Mouse (Mus musculus) yolk sac, embryonic 10.5 days (tissue): ENCODE data around the gene Wdr25.

Experiments
- DNase-seq: peaks from one replicate; pipeline ENCODE4 v3.0.0-alpha.2; 2017; ENCODE audit warnings: low spot score

Wdr25 gene

DNA sequence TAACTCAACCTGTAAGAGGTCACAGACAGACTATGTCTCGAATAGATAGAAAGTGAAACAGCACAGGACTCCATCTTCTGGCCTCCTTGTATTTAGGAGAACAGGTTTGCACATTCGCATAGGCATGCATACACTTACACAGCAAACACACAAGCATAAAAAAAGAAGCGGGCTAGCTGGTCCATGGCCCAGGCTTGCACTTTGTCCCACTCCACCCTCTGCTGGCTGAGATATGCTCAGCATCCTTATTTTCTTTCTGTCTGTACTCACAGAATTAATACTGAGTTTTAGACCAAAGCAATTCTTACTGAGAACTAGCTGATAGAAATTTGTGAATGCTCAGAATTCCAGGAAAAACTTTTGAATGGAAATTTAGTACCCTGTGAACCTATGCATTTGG is 2.6 kb downstream of the Wdr25 start:
- no peak for DNase-seq

DNA sequence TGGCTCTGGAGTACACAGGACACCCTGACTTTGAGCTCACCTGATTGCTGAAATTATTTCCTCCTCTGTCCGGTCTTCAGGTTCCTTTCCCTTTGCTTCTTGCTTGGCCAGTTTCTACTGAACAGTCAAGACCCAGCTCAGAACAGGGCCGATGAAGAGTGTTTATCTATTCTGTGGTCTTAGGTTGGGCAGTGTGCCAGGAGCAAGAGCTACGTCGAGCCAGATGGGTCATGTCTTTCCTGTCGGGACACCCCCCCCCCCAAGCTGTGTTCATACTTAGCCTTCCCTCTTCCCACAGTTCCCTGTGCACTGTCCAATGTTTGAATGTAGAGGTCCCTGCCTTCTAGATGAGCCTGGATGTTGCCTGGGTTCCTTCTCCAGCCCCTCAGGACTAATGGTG is 7.9 kb downstream of the Wdr25 start:
- no peak for DNase-seq

DNA sequence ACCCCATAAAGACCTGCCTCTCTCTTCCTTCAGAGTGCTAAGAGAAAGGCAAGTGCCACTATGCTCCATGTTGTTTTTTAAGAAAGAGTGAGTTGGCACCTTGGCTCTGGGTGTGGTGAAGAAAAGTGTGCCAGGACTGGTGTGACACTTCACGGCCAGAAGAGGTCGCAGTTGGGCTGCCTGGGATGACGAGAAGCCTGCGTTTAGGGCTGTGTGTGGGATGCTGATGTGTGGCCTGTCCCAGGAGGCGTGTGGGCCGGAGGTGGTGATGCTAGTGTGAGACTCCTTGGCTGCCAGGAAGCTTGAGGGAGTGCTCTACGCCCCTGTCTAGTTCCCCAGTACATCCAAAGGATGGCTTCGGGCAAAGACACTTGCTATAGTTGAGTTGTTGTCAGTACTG is 9.5 kb downstream of the Wdr25 start:
- peak; percentile 15 for DNase-seq

DNA sequence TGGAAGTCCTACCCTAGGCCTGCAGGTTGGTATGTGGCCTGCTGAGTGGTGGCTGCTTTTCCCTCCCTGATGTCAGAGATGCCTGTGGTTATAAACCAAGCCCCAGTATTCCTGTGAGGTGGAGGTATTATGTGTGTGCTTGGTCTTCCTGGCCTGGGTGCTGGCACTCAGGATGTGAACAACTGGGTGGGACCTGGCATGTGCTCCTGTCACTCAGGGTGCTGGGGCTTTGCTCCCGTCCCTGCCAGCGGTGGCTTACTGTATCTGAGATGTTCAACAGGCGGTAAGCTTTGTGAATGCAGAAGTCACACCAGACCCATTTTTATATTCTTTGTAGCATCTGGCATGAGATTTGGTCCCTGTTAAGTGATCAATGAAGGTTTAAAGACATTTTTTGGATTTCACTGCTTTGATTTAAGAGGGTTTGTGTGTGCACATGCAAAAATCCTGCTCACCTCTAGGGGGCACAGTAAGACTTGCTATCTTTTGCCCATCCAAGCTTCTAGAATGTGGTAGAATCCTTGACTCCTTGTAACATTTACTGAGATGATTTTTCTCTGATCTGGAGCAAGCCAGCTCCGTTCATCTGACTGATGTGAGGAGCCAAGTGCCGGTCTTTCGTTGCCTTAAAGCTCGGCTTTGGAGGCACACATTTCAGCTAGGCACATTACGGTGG is 10.3 kb downstream of the Wdr25 start:
- DNase-seq: no peak

DNA sequence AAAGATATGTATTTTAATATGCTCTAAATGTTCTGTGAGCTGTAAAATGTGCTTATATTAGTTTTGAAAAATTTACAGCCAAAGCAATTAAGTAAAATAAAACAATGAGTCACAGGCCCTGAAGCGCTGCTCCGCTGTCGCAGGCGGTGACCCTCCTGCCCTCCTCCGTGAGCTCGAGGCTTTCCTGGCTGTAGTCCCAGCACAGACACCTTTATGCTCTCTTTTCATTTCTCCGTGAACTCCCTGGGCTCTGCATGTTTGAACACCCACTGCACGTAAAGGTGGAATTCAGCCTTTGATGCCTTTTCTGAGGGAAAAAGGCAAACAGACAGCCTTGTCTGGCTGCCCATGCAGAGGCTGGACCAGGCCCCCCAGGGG is 10.8 kb downstream of the Wdr25 start:
- no peak for DNase-seq

DNA sequence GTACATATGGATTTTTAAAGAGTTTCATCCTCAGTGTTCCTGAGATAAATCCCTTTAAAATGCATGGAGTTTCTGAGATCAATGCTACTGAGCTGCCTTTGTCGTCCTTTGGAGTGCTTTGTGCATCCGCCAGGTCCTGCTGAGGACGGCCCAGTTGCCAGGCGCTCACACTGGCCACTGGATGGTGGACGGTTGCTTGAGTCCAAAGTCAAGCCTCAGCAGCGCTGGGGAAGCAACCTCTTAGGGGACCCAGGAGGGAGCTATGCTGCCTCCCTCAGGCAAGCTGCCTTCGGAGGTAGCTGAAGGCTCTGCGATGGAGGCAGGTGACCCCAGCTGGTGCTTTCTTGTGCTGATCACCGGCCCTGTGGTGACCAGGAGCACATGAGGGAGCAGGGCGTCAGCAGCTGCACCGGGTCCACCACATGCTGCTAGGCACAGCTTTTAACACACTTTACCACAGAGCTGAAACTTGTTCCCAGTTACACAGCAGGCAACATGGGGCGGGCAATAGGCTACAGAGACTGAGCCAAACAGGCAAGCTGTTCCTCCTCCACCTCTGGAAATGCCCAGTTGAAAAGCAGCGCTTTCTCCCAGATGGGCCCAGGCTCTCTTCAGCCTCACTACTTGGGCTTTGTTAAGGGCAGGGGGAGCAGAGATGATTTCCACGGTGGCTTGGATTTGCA is 12.3 kb downstream of the Wdr25 start:
- no peak for DNase-seq

DNA sequence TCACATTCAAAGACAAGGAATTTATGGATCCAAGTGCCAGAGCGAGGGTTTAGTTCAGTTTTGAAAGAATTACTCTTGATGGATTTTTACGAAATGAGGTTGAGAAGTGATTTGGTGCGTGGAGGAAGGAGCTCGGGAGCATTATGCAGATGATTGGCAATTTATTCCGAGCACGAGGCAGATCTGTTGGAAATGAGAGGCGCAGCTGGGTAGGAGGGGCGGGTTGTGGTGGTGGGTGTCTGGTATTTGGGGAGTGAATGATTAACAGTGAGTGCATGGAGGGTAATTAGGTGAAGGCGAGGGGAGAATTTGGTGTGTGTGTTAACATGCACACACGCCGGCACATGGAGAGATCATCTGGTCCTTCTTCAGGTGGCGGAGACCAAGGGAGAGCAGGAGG is 13.0 kb downstream of the Wdr25 start:
- no peak for DNase-seq

DNA sequence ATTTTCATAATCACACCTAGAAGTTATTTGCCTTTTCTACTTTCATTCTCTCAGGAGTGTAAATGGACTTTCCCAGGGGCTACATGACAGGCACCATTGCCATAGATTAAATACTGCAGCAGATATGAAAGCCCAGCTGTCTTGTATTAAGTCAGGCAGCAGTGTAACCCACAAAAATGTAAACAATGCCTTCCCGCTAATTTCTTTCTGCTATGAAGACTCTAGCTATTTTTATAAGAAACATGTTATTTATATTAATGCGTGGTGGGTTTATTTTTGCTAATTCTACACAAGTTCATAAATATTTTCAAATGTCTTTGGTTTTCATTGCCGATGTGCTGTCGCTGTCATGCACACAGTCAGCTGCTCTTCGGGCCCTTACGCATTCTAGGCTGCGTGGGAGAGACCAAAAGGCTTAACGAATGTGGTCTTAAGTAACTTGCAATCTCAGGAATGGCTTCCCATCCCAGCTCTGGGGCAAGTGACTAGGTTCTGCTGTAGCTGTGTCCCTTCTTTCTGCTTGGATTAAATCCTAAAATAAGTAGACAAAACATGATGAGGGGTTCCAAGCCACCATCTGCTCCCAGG is 16.5 kb downstream of the Wdr25 start:
- DNase-seq: no peak

DNA sequence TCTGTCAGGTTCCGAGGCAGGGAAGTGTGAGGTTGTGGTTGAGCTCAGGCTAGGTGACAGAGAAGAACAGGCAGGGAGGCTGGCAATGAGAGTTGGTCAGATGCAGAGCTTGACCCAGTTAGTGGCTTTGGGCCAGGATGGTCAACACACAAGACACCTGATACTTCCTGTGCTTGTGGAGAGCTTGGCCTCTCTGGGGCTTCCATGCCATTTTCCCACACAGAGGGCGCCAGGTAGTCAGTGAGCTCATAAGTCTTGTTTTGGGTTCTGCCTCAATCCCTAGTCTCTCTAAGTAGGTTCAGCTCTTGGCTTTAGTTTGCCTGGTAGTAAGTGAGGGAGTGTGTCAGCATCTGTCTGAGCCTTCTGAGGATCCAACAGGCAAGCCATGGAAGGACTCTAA is 19.0 kb downstream of the Wdr25 start:
- DNase-seq: no peak

DNA sequence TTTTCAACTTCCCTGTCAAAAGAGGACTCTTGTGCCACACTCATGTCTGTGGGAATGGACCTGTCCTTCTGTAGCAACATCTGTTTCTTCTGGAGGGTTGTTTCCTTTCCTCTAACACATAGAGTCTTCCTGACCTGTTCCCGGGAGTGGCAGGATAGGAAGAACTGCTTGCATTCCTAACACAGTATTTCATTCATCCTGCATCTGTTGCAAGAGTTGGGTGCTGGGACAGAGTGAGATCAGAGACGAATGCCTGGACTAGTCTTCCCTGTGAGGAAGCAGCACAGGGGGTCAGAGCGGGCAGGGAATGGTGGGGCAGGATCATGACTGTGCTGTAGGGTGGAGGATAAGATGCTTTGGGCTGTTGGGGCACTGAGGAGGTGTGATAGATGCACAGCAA is 20.8 kb downstream of the Wdr25 start:
- no peak for DNase-seq

DNA sequence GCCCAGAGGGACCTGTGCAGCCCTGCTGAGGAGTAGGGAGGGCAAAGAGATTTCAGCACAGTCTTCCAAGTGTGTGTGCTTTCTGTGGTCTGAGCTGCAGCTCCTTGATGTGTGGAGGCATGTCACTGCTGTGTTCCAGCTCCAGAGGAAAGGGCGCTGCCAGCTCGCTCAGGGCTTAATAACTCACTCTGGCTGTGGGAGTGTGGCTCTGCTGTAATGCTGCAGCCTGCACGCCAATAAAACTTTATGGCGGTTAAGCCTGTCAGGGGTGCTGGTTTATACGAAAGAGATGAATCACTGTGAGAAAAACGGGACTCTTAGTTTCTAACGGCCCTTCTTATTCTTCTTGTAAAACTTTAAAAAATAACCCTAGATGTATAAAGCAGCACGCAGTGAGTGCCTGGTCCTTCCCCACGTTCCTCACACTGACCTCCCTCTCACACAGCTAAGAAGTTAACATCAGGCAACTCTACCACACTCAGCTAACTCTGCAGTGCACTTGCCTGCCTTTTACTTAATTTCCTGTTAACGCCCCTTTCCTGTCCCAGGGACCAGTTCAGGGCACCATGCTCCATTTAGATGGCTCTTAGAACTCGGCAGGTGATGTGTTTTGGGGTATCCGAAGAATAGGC is 21.4 kb downstream of the Wdr25 start:
- no peak for DNase-seq

DNA sequence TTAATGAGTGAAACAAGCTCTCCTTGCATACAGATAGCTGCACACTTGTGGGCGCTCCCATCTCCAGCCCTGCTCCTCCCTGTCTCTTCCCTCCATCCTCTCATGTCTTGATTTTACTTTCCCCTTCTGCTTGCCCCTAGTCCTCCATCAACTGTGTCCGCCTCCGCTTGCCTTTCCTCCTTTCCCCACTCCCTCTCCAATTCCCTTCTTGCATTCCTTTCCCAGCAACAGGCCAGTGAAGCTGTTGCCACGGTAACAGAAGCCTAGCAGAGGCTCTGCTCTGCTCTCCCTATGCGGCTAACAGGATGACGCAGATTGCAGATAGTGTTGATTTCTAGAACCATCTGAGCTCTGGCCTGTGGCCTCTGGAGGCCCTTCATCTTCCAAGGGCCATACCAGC is 22.5 kb downstream of the Wdr25 start:
- DNase-seq: peak; percentile 43

DNA sequence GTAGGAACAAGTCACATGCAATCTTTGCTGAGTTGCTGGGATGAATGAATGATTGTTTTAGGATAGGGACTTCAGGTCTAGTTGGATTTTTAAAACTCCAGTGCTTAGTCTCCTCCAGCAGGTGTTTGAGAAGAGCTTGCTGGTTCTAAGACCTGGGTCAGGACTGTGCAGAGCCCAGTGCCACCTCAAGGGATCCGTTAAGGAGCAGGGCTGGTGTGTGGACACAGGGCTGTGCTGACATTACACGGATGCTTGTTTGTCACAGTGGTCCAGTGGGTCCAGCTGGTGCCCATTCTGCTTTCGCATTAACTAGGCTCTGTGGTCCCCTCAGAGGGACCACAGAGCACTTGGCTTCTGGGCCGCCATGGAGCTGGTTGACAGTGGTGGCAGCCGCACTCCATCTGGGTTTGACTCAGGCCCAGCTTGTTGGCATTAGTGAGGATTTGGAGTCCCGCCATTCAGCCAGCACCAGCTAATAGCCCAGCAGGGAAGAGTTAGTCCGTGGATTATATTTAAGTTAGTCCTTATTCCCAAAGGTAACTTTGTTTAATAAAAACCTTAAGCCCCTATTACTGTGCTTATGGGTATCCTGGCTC is 23.1 kb downstream of the Wdr25 start:
- DNase-seq: no peak

DNA sequence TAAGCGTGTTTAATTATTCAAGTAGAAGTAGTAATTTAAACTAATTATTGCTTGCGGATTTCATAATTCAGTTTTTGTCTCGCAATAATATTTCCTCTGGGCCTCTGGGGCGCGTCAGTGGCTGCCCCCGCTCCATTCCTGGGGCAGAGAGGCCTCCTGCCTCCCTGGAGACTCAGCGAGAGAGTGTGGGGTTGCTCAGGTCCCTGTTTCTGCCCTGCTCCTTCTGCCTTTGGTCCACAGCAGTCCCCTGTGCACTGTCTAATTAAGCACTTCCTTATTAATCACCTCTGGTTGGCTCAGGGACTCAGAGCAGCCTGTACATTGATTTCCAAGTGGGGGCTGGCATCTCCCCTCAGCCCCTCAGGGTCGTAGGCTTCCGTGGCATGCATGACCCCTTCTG is 24.1 kb downstream of the Wdr25 start:
- DNase-seq: no peak

DNA sequence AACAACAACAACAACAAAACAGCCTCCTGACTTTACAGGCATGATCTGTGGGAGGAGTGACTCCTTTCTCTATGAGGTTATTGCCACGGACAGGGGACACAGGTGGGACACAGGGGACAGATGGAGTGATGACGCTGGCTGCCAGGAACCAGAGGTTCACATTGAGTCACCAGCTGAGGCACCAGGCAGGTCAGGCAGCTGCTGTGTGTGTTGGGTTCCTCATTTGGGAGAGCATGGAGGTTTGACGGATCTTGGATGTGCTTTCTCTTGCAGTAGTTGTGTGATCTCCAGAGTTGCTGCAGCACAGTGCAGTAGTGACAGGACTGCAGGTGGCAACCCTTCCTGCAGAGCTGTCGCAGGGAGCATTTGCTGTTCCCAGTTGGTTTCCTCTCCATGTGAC is 25.3 kb downstream of the Wdr25 start:
- DNase-seq: no peak

DNA sequence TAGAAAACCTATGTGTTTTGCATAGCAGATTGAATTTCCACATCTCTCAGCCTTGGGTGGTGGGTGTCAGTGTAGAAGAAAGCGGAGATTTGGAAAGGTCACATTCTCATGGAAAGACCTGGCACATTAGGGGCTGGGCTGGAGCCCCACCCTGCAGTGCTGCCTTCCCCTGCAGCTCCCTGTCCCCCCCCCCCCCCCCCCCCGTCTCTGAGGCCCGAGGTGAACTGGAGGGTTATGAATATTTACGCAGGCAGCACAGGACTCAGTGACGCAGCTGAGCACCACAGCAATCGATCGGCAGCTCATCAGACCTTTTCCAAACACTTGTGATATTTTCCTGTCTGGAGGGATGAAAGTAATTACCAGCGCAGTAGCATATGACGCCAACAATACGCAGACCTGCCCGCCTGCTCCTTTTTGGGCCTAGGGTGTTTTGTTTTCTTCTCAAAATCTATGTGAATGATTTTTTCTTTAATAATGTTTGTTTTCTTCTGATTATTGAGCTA is 33.2 kb downstream of the Wdr25 start:
- DNase-seq: no peak

DNA sequence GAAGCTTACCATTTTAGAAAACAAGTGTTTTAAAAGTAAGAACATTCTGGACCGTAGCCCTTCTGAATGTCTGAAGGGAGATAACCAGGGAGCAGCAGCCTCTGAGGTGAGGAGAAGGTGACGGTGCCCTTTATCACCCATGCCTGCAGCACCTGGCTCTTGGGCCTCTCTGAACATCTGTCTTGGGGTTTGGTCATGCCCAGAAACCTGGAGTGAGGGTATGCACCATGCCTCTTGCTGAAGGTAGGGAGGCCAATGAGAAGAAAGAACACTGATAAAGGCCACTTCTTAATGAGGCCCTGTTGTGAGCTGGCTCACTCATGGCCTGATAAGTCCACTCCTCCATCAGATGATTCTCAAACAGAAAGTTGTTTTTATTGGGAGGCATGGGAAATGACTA is 34.8 kb downstream of the Wdr25 start:
- DNase-seq: no peak

DNA sequence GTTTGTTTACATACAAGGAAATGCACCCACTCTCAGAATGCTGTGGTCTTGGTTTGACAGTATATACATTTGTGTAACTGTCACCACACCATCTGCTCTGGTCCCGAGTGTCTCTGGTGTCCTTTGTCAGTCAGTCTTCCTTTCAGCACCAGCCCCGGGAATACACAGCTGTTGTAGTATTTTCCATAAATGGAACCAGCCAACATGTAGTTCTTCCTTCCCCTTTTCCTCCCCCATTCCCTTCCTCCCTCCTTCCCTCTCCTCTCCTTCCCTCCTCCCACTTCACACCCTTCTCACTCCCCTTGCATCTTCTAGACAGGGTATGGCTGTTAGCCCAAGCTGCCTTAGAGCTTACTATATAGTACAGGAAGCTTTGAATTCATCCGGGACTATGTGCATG is 36.0 kb downstream of the Wdr25 start:
- no peak for DNase-seq

DNA sequence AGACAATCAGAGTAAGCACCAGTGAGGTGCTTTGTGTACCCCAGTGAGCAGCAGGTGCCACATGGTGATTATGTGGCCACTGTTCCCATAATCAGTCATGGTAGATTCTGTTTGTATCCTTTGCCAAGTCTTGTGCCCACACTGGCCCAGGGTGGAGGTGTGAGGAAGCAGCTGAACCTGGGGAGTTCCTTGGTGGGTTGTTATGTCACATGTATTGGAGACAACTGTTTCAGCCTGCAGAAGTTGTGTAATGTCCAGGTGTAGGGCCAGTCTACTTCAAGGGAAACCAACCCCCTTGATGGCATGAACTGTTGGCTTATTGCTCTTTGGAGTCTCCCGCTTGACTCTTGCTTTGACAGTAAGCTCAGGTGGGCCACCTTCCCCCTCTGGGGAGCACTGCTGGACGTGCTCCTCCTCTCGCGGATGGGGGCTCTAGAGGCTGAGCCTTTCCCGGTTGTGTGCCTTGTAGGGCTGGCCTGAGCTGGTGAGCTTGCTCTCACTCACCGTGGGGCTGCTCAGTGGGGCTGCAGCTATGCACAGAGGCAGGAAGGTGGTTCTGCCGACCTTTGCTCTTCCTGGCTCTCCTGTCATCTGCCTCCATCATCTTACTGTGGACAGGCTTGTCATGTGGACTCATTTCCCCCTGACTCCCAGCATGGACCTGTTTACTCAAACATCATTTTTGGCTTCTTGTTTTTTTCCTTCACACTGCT is 38.1 kb downstream of the Wdr25 start:
- no peak for DNase-seq

DNA sequence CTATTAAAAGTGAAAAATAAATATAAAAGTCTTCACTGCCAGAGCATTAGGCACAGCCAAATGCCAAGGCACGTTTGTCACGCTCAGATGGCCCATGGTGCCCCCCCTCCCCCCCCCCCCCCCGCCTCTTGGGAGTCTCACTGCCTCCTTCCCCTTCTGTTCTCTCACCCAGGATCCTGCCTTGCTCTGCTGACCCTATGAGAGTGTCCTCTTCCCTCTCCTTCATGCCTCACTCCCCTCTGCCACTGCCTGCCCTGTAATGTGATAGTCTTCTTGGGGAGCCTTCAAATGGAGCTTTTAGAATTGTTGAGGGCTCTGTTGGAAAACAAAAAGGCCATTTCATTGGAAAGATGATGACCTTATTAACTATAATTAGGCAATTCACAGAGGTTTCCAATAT is 38.7 kb downstream of the Wdr25 start:
- no peak for DNase-seq

DNA sequence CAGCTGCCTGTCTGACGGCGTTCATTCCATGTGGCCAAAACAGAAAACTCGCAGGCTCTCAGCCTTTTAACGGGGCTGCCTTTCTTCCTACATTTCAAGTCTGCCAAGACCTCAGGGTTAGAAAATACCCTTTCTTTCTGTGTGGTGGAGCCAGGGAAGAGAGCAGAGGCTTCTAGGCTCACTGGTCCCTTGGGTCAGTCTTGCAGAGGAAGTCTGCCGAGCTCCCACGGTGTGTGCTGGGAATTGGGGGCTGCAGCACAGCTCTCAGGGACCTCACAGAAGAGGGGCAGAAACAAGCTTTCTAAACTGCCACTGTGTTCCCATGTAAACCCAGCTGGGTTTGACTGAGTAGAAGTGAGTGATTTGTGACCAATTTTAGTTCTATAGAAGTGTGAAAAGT is 40.8 kb downstream of the Wdr25 start:
- DNase-seq: no peak

DNA sequence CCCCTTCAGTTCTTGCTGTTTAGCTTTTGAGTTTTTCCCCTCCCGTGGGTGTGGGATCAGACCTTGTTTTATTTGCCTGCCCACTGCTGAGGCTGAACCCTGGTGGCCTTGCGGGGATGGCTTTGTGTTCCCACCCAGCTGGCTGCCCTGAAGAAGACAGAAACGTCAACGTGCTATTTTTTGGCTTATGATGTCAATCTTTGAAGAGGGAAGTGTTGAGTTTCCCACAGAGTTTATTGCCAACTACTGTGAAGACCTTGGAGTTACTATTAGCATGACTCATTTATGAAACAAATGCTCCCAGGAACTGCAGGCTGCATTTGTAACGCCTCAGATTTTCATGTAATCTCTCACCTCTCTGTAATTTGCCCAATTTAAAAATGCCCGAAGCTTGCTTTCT is 43.4 kb downstream of the Wdr25 start:
- no peak for DNase-seq
